Mouse (Mus musculus): ENCODE measurements at regions not wholly inside any gene's neighbourhood (a gene's known extent, or its start where the extent isn't known, plus 50 kb on each side); places are given as distances from the start of the nearest gene placed in this dataset.

DNA sequence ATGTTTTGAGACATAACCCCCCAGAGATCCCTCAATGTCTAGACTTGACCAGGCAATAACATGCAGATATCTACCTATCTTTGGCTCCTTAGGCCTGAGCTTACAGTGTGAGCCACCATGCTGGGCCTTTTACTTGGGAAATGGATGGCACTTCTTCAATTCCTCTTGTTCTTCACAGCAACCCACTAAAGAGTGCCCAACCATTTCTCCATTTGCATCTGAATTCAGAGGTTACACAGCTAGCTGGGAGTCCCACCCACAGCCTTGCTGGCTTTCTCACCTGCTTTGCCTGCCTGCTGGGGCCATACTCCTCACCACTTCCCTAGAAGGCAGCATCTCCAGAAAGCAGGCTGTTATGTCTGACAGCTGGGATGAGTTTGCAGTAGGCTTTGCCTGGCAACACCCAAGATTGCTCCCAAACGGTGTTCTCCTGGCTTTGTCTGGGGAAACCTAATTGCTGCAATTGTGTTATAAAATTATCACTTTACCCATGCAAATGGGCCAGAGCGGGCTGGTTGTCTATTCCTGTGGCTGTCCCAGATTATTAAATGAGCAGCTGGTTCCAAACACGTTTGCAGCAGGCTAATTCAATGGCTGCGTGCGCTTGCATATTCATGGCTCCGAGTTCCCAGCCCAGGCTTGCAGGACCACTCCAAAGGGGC is 721.6 kb downstream of the Hs3st4 start:
- TF ChIP-seq POLR2A (IDR thresholded peaks at IDR 0.05; ENCODE audit: low read depth, low read length) = no peak
- no peak for TF ChIP-seq CTCF (IDR thresholded peaks at IDR 0.05; ENCODE audit: borderline replicate concordance, insufficient read depth, low read length)
- H3K4me3 ChIP-seq (ENCODE audit: insufficient read depth, low read length) = no peak overlapping the region
- H3K4me1 ChIP-seq (ENCODE audit: control insufficient read depth, insufficient read depth, low read length) = no peaks in the 10 kb centered on the region
- H3K27ac ChIP-seq (ENCODE audit: insufficient read depth, low read length) = no peak overlapping the region

GRCm38 (mm10) chr7:124707143-124707542 is 724.5 kb downstream of the Hs3st4 start:
- H3K4me1 ChIP-seq (ENCODE audit: control insufficient read depth, insufficient read depth, low read length) = no peaks in the 10 kb centered on the region

GRCm38 (mm10) chr7:124708771-124709485 is 726.3 kb downstream of the Hs3st4 start:
- no peak overlapping the region for H3K4me3 ChIP-seq (ENCODE audit: insufficient read depth, low read length)
- no peak for TF ChIP-seq CTCF (IDR thresholded peaks at IDR 0.05; ENCODE audit: borderline replicate concordance, insufficient read depth, low read length)
- TF ChIP-seq POLR2A (IDR thresholded peaks at IDR 0.05; ENCODE audit: low read depth, low read length) = no peak
- H3K27ac ChIP-seq (ENCODE audit: insufficient read depth, low read length) = no peak overlapping the region
- H3K4me1 ChIP-seq (ENCODE audit: control insufficient read depth, insufficient read depth, low read length) = no peaks in the 10 kb centered on the region

More at GRCm38 (mm10) chr7:124707143-124707542, 724.5 kb downstream of the Hs3st4 start:
- TF ChIP-seq CTCF (IDR thresholded peaks at IDR 0.05; ENCODE audit: borderline replicate concordance, insufficient read depth, low read length) (no peak), POLR2A (IDR thresholded peaks at IDR 0.05; ENCODE audit: low read depth, low read length) (no peak)
- H3K4me3 ChIP-seq (ENCODE audit: insufficient read depth, low read length) = no peak overlapping the region
- no peak overlapping the region for H3K27ac ChIP-seq (ENCODE audit: insufficient read depth, low read length)

DNA sequence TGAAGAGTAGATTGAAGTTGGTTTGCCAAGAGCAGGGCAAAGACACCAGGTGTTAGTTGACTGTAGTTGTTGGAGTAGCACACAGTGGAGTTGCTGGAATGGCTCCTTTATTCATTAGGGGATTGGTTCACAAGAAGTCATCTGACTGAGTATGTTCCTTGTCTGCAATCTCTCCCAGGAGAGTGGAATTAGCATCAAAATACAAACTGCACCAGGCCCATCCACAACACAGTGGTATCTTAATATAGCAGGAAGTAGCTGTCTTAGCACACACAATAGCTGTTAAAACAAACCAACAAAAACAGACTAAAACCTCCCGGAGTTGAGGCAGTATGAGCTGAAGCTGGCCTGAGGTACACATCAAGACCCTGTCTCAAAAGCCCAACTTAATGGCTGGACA is 723.5 kb upstream of the Kdm8 start:
- H3K27ac ChIP-seq (ENCODE audit: insufficient read depth, low read length) = no peak overlapping the region
- TF ChIP-seq POLR2A (IDR thresholded peaks at IDR 0.05; ENCODE audit: low read depth, low read length) = no peak
- TF ChIP-seq CTCF (IDR thresholded peaks at IDR 0.05; ENCODE audit: borderline replicate concordance, insufficient read depth, low read length) = no peak
- no peaks in the 10 kb centered on the region for H3K4me1 ChIP-seq (ENCODE audit: control insufficient read depth, insufficient read depth, low read length)
- H3K4me3 ChIP-seq (ENCODE audit: insufficient read depth, low read length) = no peak overlapping the region

DNA sequence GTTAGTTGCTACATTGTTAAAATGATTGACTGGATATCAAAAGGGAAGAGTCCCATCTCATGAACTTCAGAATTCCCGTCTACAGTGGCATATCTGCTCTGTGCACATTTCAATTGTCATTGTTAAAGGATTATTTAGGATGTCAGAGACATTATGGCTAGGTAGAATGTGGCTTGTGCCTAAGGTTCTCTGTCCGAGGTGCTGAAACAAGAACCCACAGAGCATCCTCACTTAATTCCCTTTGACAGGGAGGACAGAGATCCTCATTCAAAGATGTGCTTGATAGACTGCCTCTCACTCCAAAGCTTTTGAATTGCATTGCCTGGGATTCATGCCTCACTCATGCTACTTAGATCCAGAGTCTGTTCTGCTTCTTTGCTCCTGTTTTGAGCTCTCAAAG is 702.4 kb upstream of the Kdm8 start:
- TF ChIP-seq POLR2A (IDR thresholded peaks at IDR 0.05; ENCODE audit: low read depth, low read length) = no peak
- TF ChIP-seq CTCF (IDR thresholded peaks at IDR 0.05; ENCODE audit: borderline replicate concordance, insufficient read depth, low read length) = no peak
- peaks cover 2% of the 10 kb centered on the region; the same call in 1 of the 2 replicates for H3K4me1 ChIP-seq (ENCODE audit: control insufficient read depth, insufficient read depth, low read length)
- H3K27ac ChIP-seq (ENCODE audit: insufficient read depth, low read length) = no peak overlapping the region
- H3K4me3 ChIP-seq (ENCODE audit: insufficient read depth, low read length) = no peak overlapping the region

- TF ChIP-seq POLR2A (IDR thresholded peaks at IDR 0.05; ENCODE audit: low read depth, low read length) (no peak), CTCF (IDR thresholded peaks at IDR 0.05; ENCODE audit: borderline replicate concordance, insufficient read depth, low read length) (no peak)
- Histone ChIP-seq H3K27ac (ENCODE audit: insufficient read depth, low read length) (no peak overlapping the region), H3K4me1 (ENCODE audit: control insufficient read depth, insufficient read depth, low read length) (no peaks in the 10 kb centered on the region), H3K4me3 (ENCODE audit: insufficient read depth, low read length) (no peak overlapping the region)
Observed at GRCm38 (mm10) chr7:124746321-124746720, 698.2 kb upstream of the Kdm8 start.

DNA sequence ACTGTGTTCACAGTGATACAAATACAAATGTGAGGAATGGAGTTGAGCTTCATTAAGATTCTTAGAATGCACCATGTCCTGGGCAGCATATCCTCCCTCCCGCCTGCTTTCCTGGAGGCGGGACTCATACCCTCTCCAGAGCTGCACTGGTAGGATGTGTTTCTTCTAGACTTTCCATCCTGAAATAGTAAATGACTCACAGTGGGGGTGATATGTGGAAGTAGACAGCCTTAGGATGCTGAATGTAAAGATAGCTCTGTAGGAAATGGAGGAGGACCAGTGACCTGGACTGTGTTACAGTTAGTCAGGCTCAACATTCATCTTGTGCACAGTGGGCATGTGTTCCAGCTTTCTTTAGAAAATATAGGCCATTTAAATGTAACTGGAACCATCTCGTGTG is 696.1 kb upstream of the Kdm8 start:
- H3K27ac ChIP-seq (ENCODE audit: insufficient read depth, low read length) = no peak overlapping the region
- no peaks in the 10 kb centered on the region for H3K4me1 ChIP-seq (ENCODE audit: control insufficient read depth, insufficient read depth, low read length)
- H3K4me3 ChIP-seq (ENCODE audit: insufficient read depth, low read length) = no peak overlapping the region
- no peak for TF ChIP-seq POLR2A (IDR thresholded peaks at IDR 0.05; ENCODE audit: low read depth, low read length)
- no peak for TF ChIP-seq CTCF (IDR thresholded peaks at IDR 0.05; ENCODE audit: borderline replicate concordance, insufficient read depth, low read length)

- TF ChIP-seq CTCF (IDR thresholded peaks at IDR 0.05; ENCODE audit: borderline replicate concordance, insufficient read depth, low read length) (no peak), POLR2A (IDR thresholded peaks at IDR 0.05; ENCODE audit: low read depth, low read length) (no peak)
- Histone ChIP-seq H3K27ac (ENCODE audit: insufficient read depth, low read length) (no peak overlapping the region), H3K4me3 (ENCODE audit: insufficient read depth, low read length) (no peak overlapping the region), H3K4me1 (ENCODE audit: control insufficient read depth, insufficient read depth, low read length) (no peaks in the 10 kb centered on the region)
Observed at GRCm38 (mm10) chr7:124759084-124759483, 685.4 kb upstream of the Kdm8 start.

DNA sequence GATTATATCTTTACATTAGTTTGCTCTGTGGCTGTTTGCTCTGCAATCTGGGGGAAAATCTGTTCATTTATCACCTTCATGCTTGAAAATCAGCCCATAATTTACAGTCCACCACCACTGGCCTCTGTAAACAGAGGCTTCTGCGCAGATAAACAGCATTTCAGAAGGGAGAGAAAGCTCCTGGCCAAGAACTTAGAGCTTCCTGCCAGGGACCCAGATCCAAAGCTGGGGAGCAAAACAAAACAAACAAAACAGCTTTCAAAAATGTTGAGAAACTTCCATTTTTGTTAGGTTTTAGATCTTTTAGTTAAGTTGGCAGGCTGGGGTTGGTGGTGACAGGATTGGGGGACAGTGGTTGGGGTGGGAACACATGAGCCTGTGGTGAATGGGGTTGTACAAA is 666.7 kb upstream of the Kdm8 start:
- no peaks in the 10 kb centered on the region for H3K4me1 ChIP-seq (ENCODE audit: control insufficient read depth, insufficient read depth, low read length)
- no peak overlapping the region for H3K4me3 ChIP-seq (ENCODE audit: insufficient read depth, low read length)
- H3K27ac ChIP-seq (ENCODE audit: insufficient read depth, low read length) = no peak overlapping the region
- no peak for TF ChIP-seq POLR2A (IDR thresholded peaks at IDR 0.05; ENCODE audit: low read depth, low read length)
- TF ChIP-seq CTCF (IDR thresholded peaks at IDR 0.05; ENCODE audit: borderline replicate concordance, insufficient read depth, low read length) = no peak

DNA sequence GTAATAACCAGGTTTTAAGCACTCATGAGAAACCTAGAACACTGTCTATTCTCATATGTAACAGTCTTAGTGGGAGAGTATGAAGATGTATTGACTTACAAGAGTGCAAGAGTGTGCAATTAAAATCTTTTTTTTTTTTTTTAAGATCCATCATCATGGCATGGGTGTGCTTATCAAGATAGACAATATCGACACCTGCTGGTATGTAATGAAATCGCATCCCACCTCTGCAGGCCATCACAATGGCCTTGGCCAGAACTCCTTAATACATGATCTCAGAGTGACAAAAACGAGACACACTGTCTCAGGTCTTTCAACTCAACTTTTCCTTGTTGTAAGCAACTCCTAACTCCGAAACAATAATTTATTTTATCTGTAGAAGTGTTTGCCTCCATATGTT is 661.7 kb upstream of the Kdm8 start:
- H3K4me3 ChIP-seq (ENCODE audit: insufficient read depth, low read length) = no peak overlapping the region
- no peak overlapping the region for H3K27ac ChIP-seq (ENCODE audit: insufficient read depth, low read length)
- H3K4me1 ChIP-seq (ENCODE audit: control insufficient read depth, insufficient read depth, low read length) = no peaks in the 10 kb centered on the region
- TF ChIP-seq CTCF (IDR thresholded peaks at IDR 0.05; ENCODE audit: borderline replicate concordance, insufficient read depth, low read length) = no peak
- TF ChIP-seq POLR2A (IDR thresholded peaks at IDR 0.05; ENCODE audit: low read depth, low read length) = no peak
